Mouse (Mus musculus) testis, adult 2 months (tissue): Measurements from ENCODE around the gene Btn2a2.

Experiments
- CTCF ChIP-seq: fragments of 200-500 bp; IDR thresholded peaks from 2 replicates; pipeline ENCODE4 v1.5.1; 2012; ENCODE audit warnings: low read depth, mild to moderate bottlenecking, inconsistent platforms, low read length, moderate library complexity; ENCODE audit not compliant: control insufficient read depth, insufficient read depth, insufficient replicate concordance
- POLR2A ChIP-seq: fragments of 200-500 bp; IDR thresholded peaks from 2 replicates; pipeline ENCODE4 v1.6.1; 2012; ENCODE audit warnings: low read depth, mild to moderate bottlenecking, inconsistent platforms, low read length, moderate library complexity; ENCODE audit not compliant: control insufficient read depth

DNA sequence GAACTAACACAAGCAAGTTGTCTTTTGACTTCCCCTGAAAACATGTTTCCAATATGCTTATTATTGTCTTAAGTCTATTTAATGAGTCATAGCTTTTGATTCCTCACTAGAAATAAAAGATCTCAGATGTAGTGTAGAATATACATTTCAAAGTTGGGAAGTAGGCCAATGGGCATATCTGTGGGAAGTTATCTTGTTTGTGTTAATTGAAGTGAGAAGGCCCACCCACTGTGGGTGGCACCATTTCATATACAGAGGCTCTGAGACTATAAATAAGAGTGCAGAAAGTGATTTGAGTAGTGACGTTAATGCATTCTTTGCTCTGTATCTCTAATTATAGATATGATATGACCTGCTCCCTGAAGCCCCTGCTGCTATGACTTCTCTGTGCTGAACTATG is 2.2 kb upstream of the Btn2a2 start:
- no peak for TF ChIP-seq CTCF
- no peak for TF ChIP-seq POLR2A
